Mouse (Mus musculus) G1E (cell line): ENCODE data around the gene Ggta1. TPM values are rescaled to one million over a fixed set of nuclear protein-coding genes. Genes with fewer than 3 reads are reported as not detected.

Experiments
- ATAC-seq: 2 replicates; pipeline ENCODE4 v1.8.0; 2016; ENCODE audit warnings: mild to moderate bottlenecking; ENCODE audit not compliant: insufficient number of reproducible peaks, poor library complexity, low FRiP score, severe bottlenecking; ENCODE audit errors: extremely low read depth
- DNase-seq: peaks from one replicate; pipeline ENCODE4 v3.0.0; 2012; ENCODE audit warnings: low spot score
- H3K27me3 ChIP-seq: 2 replicates; pipeline ENCODE4 v1.6.1; 2012; ENCODE audit warnings: mild to moderate bottlenecking, low read length, inconsistent platforms; ENCODE audit not compliant: insufficient read depth
- H3K36me3 ChIP-seq: replicated peaks from 2 replicates; pipeline ENCODE3; 2012; ENCODE audit warnings: mild to moderate bottlenecking, inconsistent platforms
- H3K4me1 ChIP-seq: 2 replicates; pipeline ENCODE4 v1.6.1; 2012; ENCODE audit warnings: low read depth, low read length, inconsistent platforms, mixed read lengths; ENCODE audit not compliant: insufficient read depth
- H3K4me3 ChIP-seq: 2 replicates; pipeline ENCODE4 v1.5.1; 2012; ENCODE audit warnings: low read depth, mild to moderate bottlenecking, inconsistent platforms, low read length, moderate library complexity, mixed read lengths
- H3K9me3 ChIP-seq: replicated peaks from 2 replicates; pipeline ENCODE4 v1.6.1; 2012; ENCODE audit warnings: inconsistent platforms
- CTCF ChIP-seq: IDR thresholded peaks from 2 replicates; pipeline ENCODE4 v1.5.1; 2012; ENCODE audit warnings: low read depth, low read length, inconsistent platforms, mixed read lengths
- GATA1 ChIP-seq: IDR thresholded peaks from 2 replicates; pipeline ENCODE4 v1.6.1; 2012; ENCODE audit warnings: borderline replicate concordance, low read length, inconsistent platforms, mixed read lengths
- GATA2 ChIP-seq: IDR thresholded peaks from 2 replicates; pipeline ENCODE4 v1.6.1; 2012; ENCODE audit warnings: low read depth, low read length, inconsistent platforms, borderline replicate concordance
- POLR2AphosphoS5 ChIP-seq: IDR thresholded peaks from 2 replicates; pipeline ENCODE4 v1.6.1; 2012; ENCODE audit warnings: low read depth, low read length, inconsistent platforms; ENCODE audit not compliant: insufficient replicate concordance
- TAL1 ChIP-seq: conservative IDR thresholded peaks from 2 replicates; pipeline ENCODE4 v1.6.1; 2012; ENCODE audit warnings: low read depth, low read length, inconsistent platforms, mixed read lengths
- polyA plus RNA-seq: library from polyadenylated mRNA; stranded (reverse); fragments of >175 nt; gene quantifications from 2 replicates; pipeline ENCODE4 v1.2.3, GENCODE M21; 2012
- total RNA-seq, 2 experiments: library from RNA; stranded (forward) in 1 of 2; stranded (reverse) in 1 of 2; fragments of 200-1000 nt in 1 of 2; fragments of >200 nt in 1 of 2; fragmentation: Nextera tagmentation in 1 of 2; gene quantifications; 2 replicates each; pipeline ENCODE4 v1.2.3; 2014 to 2017

The Ggta1 gene
- total and polyA plus RNA-seq, 3 experiments = 10.7 to 58.2 (median 27.2) TPM

GRCm38 (mm10) chr2:35446300-35446699 lies 16.7 kb downstream of the Ggta1 start:
- Histone ChIP-seq H3K36me3 (peaks cover 84% of the 10 kb centered on the region), H3K4me3 (no peak overlapping the region), H3K27me3 (no peaks in the 10 kb centered on the region), H3K9me3 (no peaks in the 10 kb centered on the region), H3K4me1 (peaks cover 91% of the 10 kb centered on the region)
- TF ChIP-seq GATA2 (no peak), TAL1 (no peak), POLR2AphosphoS5 (no peak), GATA1 (no peak), CTCF (no peak)
- no peak for DNase-seq
- ATAC-seq = no peak

GRCm38 (mm10) chr2:35445610-35446009 lies 17.4 kb downstream of the Ggta1 start:
- H3K9me3 ChIP-seq = no peaks in the 10 kb centered on the region
- DNase-seq (no peak), ATAC-seq (no peak)
- TF ChIP-seq TAL1 (no peak), GATA2 (no peak), CTCF (no peak), POLR2AphosphoS5 (no peak), GATA1 (no peak)
- no peaks in the 10 kb centered on the region for H3K27me3 ChIP-seq
- H3K36me3 ChIP-seq = peaks cover 90% of the 10 kb centered on the region
- H3K4me3 ChIP-seq = no peak overlapping the region
- peaks cover 86% of the 10 kb centered on the region for H3K4me1 ChIP-seq

GRCm38 (mm10) chr2:35444764-35445262 lies 18.2 kb downstream of the Ggta1 start:
- no peak for ATAC-seq
- no peak for DNase-seq
- Histone ChIP-seq H3K36me3 (peaks cover 87% of the 10 kb centered on the region), H3K4me1 (peaks cover 79% of the 10 kb centered on the region), H3K27me3 (no peaks in the 10 kb centered on the region), H3K4me3 (no peak overlapping the region; the same call in 1 of the 2 replicates), H3K9me3 (no peaks in the 10 kb centered on the region)
- no peak for TF ChIP-seq GATA1
- no peak for TF ChIP-seq GATA2
- TF ChIP-seq POLR2AphosphoS5 = no peak
- no peak for TF ChIP-seq CTCF
- TF ChIP-seq TAL1 = no peak

GRCm38 (mm10) chr2:35443981-35444763 lies 18.9 kb downstream of the Ggta1 start:
- H3K4me3 ChIP-seq = no peak overlapping the region; the same call in 1 of the 2 replicates
- H3K27me3 ChIP-seq = no peaks in the 10 kb centered on the region
- DNase-seq = peak; percentile 42
- no peak for ATAC-seq
- no peak for TF ChIP-seq GATA2
- TF ChIP-seq GATA1 = no peak
- no peak for TF ChIP-seq POLR2AphosphoS5
- no peak for TF ChIP-seq CTCF
- TF ChIP-seq TAL1 = no peak
- H3K4me1 ChIP-seq = peaks cover 74% of the 10 kb centered on the region
- no peaks in the 10 kb centered on the region for H3K9me3 ChIP-seq
- peaks cover 84% of the 10 kb centered on the region for H3K36me3 ChIP-seq

- Histone ChIP-seq H3K27me3 (no peaks in the 10 kb centered on the region), H3K9me3 (no peaks in the 10 kb centered on the region), H3K36me3 (peaks cover 83% of the 10 kb centered on the region), H3K4me1 (peaks cover 73% of the 10 kb centered on the region), H3K4me3 (no peak overlapping the region)
- DNase-seq (no peak), ATAC-seq (no peak)
- TF ChIP-seq GATA2 (no peak), TAL1 (no peak), POLR2AphosphoS5 (no peak), GATA1 (no peak), CTCF (no peak)
Observed at GRCm38 (mm10) chr2:35443325-35443724, 19.7 kb downstream of the Ggta1 start.

- H3K36me3 ChIP-seq = peaks cover 83% of the 10 kb centered on the region
- peaks cover 69% of the 10 kb centered on the region for H3K4me1 ChIP-seq
- no peak overlapping the region for H3K4me3 ChIP-seq
- no peaks in the 10 kb centered on the region for H3K27me3 ChIP-seq
- ATAC-seq = no peak
- no peak for DNase-seq
- H3K9me3 ChIP-seq = no peaks in the 10 kb centered on the region
- TF ChIP-seq CTCF = no peak
- TF ChIP-seq GATA1 = no peak
Observed at GRCm38 (mm10) chr2:35442079-35442478, 21.0 kb downstream of the Ggta1 start.

- Histone ChIP-seq H3K36me3 (peaks cover 83% of the 10 kb centered on the region), H3K4me3 (no peak overlapping the region), H3K4me1 (peaks cover 68% of the 10 kb centered on the region), H3K9me3 (no peaks in the 10 kb centered on the region), H3K27me3 (no peaks in the 10 kb centered on the region)
- ATAC-seq = no peak
- no peak for DNase-seq
- TF ChIP-seq POLR2AphosphoS5 (no peak), GATA1 (no peak), TAL1 (no peak), CTCF (no peak), GATA2 (no peak)
Observed at GRCm38 (mm10) chr2:35441419-35441818, 21.6 kb downstream of the Ggta1 start.
